Mouse (Mus musculus): Measurements from ENCODE around the gene Amy2a5.
"Not testable (repeated sequence)": the region's sequence is repeated elsewhere in the genome, so short reads cannot be mapped to it uniquely, and the experiment has no call there.

Gene Amy2a5

GRCm38 (mm10) chr3:113258737-113259136, at the start of gene Amy2a5:
Gene Amy2a5, minus strand, starts transcription at chr3:113258837.
- not testable (repeated sequence) for DNase-seq

- not testable (repeated sequence) for DNase-seq
These were observed 32.7 kb upstream of the Amy2a5 start, which contains the start of gene Amy2a4 for GRCm38 (mm10) chr3:113291349-113291748. Gene Amy2a4, minus strand, starts transcription at chr3:113291449.

- DNase-seq, result not testable (repeated sequence)
These were observed 21.6 kb upstream of the Amy2a5 start for GRCm38 (mm10) chr3:113280285-113280684.

- DNase-seq, result not testable (repeated sequence)
These were observed 20.9 kb upstream of the Amy2a5 start for GRCm38 (mm10) chr3:113279586-113279985.

GRCm38 (mm10) chr3:113227115-113227514, 31.5 kb downstream of the Amy2a5 start:
- DNase-seq, result no peak

All from kidney, postnatal 25 days (tissue).